Mouse (Mus musculus) telencephalon, adult 2 months (tissue): ENCODE measurements around the gene Tnn.

Source experiments
- DNase-seq: peaks from one replicate; pipeline ENCODE4 v3.0.0-alpha.2; 2011; ENCODE audit warnings: low read depth, low spot score

Tnn gene

GRCm38 (mm10) chr1:160044237-160045021, 109.0 kb downstream of the Tnn start, which contains the start of gene 4930523C07Rik:
Gene 4930523C07Rik (plus strand): TSS chr1:160044382.
- no peak for DNase-seq

- DNase-seq: no peak
These were observed 110.0 kb downstream of the Tnn start for GRCm38 (mm10) chr1:160043271-160043975.

GRCm38 (mm10) chr1:160042351-160042750, 111.0 kb downstream of the Tnn start:
- DNase-seq: no peak

- no peak for DNase-seq
These were observed 112.1 kb downstream of the Tnn start for GRCm38 (mm10) chr1:160041264-160041775.

- DNase-seq: no peak
These were observed 113.3 kb downstream of the Tnn start for GRCm38 (mm10) chr1:160039951-160040645.

GRCm38 (mm10) chr1:160036996-160037521, 116.3 kb downstream of the Tnn start:
- peak; percentile 64 for DNase-seq

GRCm38 (mm10) chr1:160035561-160035960, 117.8 kb downstream of the Tnn start:
- no peak for DNase-seq
